Mouse (Mus musculus) embryo, embryonic 9.5 days (tissue): ENCODE data around the gene Zfp467.

Experiments used
- DNase-seq: peaks from one replicate; pipeline ENCODE4 v3.0.0-alpha.2; 2017; ENCODE audit errors: extremely low spot score

The Zfp467 gene

GRCm38 (mm10) chr6:48445181-48446101, at the start of gene Zfp467:
TSS of gene Zfp467 (minus strand) at chr6:48445825.
- DNase-seq = peak; percentile 52

- no peak for DNase-seq
Measured at GRCm38 (mm10) chr6:48493136-48493730, 47.6 kb upstream of the Zfp467 start.

DNA sequence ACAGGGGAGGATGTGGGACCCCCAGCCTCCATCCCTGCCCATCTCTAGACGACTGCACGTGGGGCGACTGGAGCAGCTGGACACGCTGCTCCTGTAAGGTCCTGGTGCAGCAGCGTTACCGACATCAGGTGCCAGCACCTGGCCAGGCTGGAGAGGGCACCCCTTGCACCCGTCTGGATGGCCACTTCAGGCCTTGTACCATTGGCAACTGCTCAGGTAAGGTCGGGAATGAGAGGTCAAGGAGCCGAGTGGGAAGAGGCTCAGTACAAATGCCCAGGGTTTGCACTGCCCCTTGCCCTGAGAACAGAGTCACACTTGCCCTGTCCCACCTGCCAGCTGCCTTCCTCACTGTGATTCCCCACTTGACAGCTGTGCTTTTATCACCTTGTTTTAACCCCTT, 45.7 kb upstream of the Zfp467 start:
- DNase-seq = no peak

- no peak for DNase-seq
Measured at GRCm38 (mm10) chr6:48489741-48490140, 44.1 kb upstream of the Zfp467 start.

GRCm38 (mm10) chr6:48487747-48488725, 42.4 kb upstream of the Zfp467 start:
- peak; percentile 63 for DNase-seq

- no peak for DNase-seq
Measured at GRCm38 (mm10) chr6:48482501-48482900, 36.9 kb upstream of the Zfp467 start.

GRCm38 (mm10) chr6:48478446-48478845, 32.8 kb upstream of the Zfp467 start:
- DNase-seq = no peak

DNA sequence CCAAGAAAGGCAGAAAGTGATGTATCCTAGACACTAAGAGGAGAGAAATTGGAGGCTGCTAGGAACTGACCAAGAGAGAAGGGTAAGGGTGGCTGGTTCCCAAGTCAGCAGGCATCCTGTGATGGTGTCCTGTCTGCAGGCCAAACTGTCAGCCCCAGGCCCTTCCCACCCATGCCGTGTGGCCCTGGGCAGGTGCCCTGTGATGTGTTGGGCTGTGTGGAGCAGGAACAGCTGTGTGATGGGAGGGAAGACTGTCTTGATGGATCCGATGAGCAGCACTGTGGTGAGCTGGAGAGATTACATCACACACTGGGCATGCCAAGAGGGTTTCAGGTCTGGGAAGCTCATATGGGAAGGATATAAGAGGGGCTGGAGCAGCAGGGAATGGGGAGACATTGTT, 25.1 kb upstream of the Zfp467 start:
- DNase-seq = no peak

GRCm38 (mm10) chr6:48467490-48467889, 21.9 kb upstream of the Zfp467 start:
- no peak for DNase-seq

DNA sequence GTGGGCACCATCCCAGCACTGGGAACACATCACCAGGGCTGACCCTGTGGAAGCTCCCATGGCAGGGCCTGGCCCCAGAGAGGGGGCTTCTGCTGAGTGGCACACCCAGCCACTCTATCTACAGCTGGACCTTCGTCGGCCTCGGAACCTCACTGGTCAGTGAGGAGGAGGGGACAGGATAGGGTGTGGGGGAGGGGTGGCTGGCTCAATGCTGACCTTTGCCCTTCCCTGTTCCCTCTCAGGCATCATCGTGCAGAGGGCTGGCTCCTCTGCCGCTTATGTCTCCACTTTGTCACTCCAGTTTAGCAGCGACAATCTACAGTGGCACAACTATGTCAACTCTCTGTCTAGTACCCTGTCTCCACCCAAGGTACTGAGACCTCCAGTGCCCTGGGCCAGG, 21.1 kb upstream of the Zfp467 start:
- peak; percentile 42 for DNase-seq

GRCm38 (mm10) chr6:48464966-48465679, 19.5 kb upstream of the Zfp467 start:
- no peak for DNase-seq

DNA sequence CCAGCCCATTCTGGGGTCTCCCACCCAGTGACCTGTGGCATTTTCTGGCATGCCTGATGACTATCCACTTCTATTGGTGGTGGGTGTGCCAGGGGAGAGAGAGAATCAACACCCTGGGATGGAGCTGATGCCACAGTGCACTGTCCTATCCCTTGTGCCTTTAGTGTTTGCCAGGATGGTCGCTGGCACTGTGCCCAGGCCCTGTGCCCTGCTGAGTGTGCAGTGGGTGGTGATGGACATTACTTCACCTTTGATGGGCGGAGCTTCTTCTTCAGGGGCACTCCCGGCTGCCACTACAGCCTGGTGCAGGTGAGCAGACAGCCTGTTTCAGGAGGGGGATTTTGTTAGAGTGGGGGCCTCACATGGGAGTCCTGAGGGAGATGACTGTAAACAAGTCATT, 7.1 kb upstream of the Zfp467 start:
- DNase-seq = no peak

DNA sequence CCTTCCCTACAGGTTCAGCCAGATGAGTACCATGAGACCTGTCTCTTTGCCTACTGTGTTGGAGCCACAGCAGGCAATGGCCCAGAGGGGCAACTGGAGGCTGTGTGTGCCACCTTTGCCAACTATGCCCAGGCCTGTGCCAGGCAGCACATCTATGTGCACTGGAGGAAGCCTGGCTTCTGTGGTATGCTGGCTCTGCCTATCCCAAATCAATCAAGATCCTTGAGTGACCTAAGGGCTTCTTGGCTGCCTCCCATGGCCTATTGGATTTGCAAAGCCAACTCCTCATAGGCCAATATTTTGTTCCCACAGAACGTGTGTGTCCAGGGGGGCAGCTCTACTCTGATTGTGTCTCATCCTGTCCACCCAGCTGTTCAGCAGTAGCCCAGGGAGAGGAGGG, 6.5 kb upstream of the Zfp467 start:
- no peak for DNase-seq

- peak; percentile 10 for DNase-seq
Measured at GRCm38 (mm10) chr6:48448527-48448926, 2.9 kb upstream of the Zfp467 start.

- DNase-seq = no peak
Measured at GRCm38 (mm10) chr6:48447929-48448328, 2.3 kb upstream of the Zfp467 start, which contains the start of gene Sspo. TSS of gene Sspo (plus strand) at chr6:48448229.

DNA sequence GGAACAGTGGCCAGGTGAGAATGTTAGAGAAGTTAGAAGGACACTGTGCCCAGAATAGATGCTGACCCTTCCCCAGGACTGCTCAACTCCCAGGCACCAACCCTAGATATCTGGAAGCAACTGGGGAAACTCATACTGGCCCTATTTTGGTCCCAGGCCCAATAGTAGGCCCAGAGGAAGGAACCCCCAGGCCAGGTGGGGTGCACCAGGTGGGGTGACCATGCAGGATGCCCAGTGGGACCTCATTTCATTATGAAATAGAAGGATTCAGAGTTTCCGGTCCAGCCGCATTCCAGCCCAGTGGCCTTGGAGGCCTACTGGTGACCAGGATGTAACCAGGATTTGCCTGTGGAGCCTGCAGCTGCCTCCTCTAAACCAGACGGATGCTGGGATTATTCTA, 1.3 kb upstream of the Zfp467 start:
- no peak for DNase-seq

DNA sequence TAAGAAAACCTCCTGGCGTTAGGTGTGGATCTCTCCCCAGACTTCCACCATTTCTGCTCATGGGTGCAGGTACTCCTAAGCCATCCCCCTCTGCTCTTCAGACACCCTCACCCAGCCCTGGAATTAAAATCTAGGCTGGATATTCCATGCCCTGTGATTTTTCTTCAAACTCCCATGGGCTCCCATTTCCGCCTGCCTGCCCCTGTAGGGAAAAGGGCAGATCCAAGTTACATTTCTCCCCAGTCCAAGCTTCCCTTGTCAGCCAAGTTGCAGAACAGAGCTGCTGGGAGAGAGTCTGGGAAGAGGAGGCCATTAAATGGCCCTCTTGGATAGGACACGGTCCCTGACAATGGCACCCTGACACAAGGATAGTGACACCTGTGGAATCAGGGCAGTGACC, 631 bp upstream of the Zfp467 start:
- DNase-seq = peak; percentile 4

- DNase-seq = peak; percentile 94
Measured at GRCm38 (mm10) chr6:48444310-48445180, 1.1 kb downstream of the Zfp467 start.

DNA sequence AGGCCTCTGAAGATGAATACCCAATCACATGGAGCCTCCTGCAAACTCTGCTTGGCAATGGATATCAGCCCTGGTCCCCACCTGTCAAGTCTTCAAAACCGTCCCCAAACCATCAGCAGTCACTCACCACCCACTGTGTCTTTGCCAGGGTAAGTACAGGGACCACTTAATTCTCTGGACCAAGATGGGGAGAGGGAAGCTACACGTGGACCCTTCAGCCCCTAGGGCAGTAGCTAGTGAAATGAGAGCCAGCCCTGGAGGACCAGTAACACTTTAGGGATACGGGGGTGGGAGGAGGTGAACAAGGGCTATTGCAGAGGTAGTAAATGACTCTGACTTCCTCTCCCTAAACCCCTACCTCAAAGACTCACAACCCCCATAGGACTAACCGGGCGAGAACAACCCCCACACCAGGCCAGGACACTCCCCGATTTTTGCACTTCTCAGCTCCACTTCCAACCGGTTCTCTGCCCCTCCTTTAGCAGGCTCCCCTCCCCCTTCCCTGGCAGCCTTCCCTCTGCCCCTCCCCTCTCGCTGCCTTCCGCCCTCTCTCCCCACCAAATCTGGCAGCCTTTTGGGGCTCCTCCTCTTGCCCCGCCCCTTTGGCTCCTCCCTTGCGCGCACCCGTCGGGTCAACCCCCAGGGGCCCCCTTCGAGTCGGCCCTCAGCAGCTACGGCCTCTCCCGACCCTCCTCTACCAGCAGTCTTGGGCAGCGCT, 1.9 kb downstream of the Zfp467 start:
- peak; percentile 99 for DNase-seq
